Mouse (Mus musculus) testis, adult 2 months (tissue): ENCODE data around the gene Kyat1. TPM values are rescaled to one million over a fixed set of nuclear protein-coding genes. Genes with fewer than 3 reads are reported as not detected.
A peak's percentile ranks its signal among the peaks of the same experiment; 100 is the strongest.
"Not testable (repeated sequence)": the region's sequence is repeated elsewhere in the genome, so short reads cannot be mapped to it uniquely, and the experiment has no call there.

Experiments
- H3K27ac ChIP-seq: fragments of 200-500 bp; 2 replicates; pipeline ENCODE4 v1.5.1; 2012; ENCODE audit warnings: low read depth, low read length; ENCODE audit not compliant: control insufficient read depth, insufficient read depth
- H3K27me3 ChIP-seq: fragments of 200-500 bp; 2 replicates; pipeline ENCODE4 v1.6.1; 2012; ENCODE audit warnings: mild to moderate bottlenecking, low read length, moderate library complexity; ENCODE audit not compliant: control insufficient read depth, insufficient read depth
- H3K36me3 ChIP-seq: fragments of 200-500 bp; 2 replicates; pipeline ENCODE4 v1.6.1; 2012; ENCODE audit warnings: mild to moderate bottlenecking, low read length; ENCODE audit not compliant: control insufficient read depth, insufficient read depth
- H3K4me1 ChIP-seq: fragments of 200-500 bp; 2 replicates; pipeline ENCODE4 v1.6.1; 2012; ENCODE audit warnings: low read length; ENCODE audit not compliant: control insufficient read depth, insufficient read depth
- H3K4me3 ChIP-seq: fragments of 200-500 bp; 2 replicates; pipeline ENCODE4 v1.5.1; 2012; ENCODE audit warnings: low read depth, mild to moderate bottlenecking, low read length, moderate library complexity, mixed read lengths; ENCODE audit not compliant: control insufficient read depth
- CTCF ChIP-seq: fragments of 200-500 bp; IDR thresholded peaks from 2 replicates; pipeline ENCODE4 v1.5.1; 2012; ENCODE audit warnings: low read depth, mild to moderate bottlenecking, inconsistent platforms, low read length, moderate library complexity; ENCODE audit not compliant: control insufficient read depth, insufficient read depth, insufficient replicate concordance
- POLR2A ChIP-seq: fragments of 200-500 bp; IDR thresholded peaks from 2 replicates; pipeline ENCODE4 v1.6.1; 2012; ENCODE audit warnings: low read depth, mild to moderate bottlenecking, inconsistent platforms, low read length, moderate library complexity; ENCODE audit not compliant: control insufficient read depth
- polyA plus RNA-seq: library from polyadenylated mRNA; depleted of rRNA; stranded (reverse); fragments of >200 nt; gene quantifications from 2 replicates; pipeline ENCODE4 v1.2.3, GENCODE M21; 2012

The Kyat1 gene
- polyA plus RNA-seq, 1 experiment: 16.0 TPM

DNA sequence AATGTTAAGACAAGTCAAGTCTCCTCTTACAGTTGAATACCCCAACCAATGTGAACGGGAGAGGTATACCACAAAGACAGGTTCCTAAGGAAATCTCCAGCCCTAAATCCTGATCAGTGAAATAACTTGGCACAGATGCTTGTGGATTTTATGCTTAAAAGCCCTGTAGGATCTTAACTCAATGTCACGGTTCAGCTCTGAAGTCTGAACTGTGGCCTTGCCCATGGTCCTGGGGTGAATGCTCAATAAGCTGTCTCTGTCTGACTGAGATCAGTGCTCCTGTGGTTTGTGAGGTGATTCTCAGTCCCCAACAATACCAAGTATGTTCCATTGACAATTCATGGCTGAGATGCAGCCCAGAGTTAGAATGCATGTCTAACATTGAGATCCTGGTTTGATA, 23.2 kb downstream of the Kyat1 start:
- H3K36me3 ChIP-seq: no peaks in the 10 kb centered on the region
- H3K27ac ChIP-seq: no peak overlapping the region
- no peak overlapping the region for H3K4me3 ChIP-seq
- H3K4me1 ChIP-seq: peaks cover 4% of the 10 kb centered on the region
- H3K27me3 ChIP-seq: no peaks in the 10 kb centered on the region
- TF ChIP-seq CTCF (no peak), POLR2A (no peak)

DNA sequence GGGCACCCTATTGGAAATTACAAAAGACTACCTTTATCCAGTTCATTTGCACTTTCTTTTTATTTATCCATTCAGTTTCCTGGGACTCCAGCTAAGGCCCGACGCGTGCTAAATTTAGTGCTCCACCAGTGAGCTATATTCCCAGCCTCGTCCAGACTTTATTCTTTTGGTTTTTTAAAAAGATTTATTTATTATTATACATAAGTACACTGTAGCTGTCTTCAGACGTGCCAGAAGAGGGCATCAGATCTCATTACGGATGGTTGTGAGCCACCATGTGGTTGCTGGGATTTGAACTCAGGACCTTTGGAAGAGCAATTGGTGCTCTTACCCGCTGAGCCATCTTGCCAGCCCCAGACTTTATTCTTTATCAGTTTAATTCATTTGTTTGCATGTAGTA, 26.9 kb downstream of the Kyat1 start:
- H3K27me3 ChIP-seq, H3K36me3 ChIP-seq, H3K27ac ChIP-seq: not testable (repeated sequence)
- peaks cover 11% of the 10 kb centered on the region for H3K4me1 ChIP-seq
- H3K4me3 ChIP-seq: peak overlapping the region; percentile 100

DNA sequence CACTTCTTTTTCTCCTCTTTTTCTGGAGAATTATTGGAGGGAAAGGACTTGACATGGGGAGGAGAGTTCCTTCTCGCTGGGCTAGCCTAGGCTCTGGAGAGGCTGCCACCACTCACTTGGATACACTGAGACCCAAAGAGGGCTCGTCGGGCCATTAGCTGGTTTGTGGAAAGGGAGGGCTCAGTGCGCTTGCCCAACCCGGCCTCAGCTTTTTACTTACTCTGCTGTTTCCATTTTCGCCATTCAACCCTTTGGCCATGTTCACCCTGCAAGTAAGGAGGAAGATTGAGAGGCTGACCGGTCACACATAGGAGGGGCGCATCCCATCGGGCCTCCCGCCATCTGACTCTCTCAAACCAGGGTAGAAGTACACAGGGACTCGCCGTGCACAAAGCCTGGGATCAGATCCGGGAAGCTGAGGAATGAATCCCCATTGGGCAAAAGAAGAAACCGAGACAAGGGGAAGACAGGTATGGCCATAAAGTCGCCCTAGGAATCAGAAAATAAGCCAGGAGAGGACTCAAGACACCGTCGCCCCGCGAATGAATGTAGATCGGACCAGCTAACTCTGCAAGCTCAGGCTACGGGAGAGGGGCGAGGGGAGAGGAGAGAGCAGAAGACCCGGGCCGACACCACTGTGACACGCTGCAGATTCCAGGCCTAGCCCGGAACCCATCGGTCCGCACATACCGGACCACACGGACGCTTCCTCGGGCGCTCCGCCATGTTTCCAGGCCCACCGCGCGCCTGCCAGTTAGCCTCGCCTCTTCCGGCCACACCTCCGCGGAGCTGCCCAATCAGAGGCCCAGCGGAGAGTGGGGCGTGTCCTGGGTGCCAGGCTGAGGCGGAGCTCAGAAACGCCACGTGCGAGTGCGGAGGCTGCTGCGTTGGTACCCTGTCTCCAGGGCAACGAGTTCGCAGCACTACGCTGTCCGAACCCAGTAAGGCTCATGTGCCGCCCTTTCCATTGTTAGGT, 27.7 kb downstream of the Kyat1 start, which contains the start of gene Spout1:
Spout1 (minus strand) TSS at position 760 of the 976 bp plus-strand sequence.
- H3K4me3 ChIP-seq: peak within 1 kb of the TSS; percentile 100
- H3K27ac ChIP-seq: peak within 1 kb of the TSS; percentile 93
- H3K27me3 ChIP-seq: no peaks in the 10 kb centered on the region
- peaks cover 2% of the 10 kb centered on the region for H3K36me3 ChIP-seq
- H3K4me1 ChIP-seq: peaks cover 11% of the 10 kb centered on the region
- TF ChIP-seq CTCF (no peak), POLR2A (peak; percentile 87; the same call in 1 of the 2 replicates)

DNA sequence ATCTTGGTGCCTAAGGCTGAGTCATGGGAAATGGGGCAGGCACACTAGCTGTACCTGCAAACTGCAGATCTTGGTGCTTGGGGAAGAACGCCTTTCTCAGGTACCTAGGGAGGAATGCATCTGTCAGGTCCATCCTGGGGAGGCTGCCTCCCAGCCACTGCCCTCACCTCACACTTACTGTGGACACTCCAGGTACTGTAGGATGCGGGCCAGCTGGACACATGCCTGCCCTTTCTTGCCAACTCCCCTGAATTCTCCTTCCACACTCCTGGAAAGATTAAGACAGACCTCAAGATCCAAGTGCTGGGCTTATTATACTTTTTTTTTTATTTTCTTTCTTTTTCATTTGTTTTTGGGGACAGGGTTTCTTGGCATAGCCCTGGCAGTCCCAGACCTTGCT, 29.1 kb downstream of the Kyat1 start:
- no peak for TF ChIP-seq POLR2A
- TF ChIP-seq CTCF: no peak
- H3K27ac ChIP-seq: no peak overlapping the region
- peaks cover 19% of the 10 kb centered on the region for H3K4me1 ChIP-seq
- peak overlapping the region; percentile 31 for H3K4me3 ChIP-seq
- H3K36me3 ChIP-seq: peaks cover 2% of the 10 kb centered on the region
- no peaks in the 10 kb centered on the region for H3K27me3 ChIP-seq

DNA sequence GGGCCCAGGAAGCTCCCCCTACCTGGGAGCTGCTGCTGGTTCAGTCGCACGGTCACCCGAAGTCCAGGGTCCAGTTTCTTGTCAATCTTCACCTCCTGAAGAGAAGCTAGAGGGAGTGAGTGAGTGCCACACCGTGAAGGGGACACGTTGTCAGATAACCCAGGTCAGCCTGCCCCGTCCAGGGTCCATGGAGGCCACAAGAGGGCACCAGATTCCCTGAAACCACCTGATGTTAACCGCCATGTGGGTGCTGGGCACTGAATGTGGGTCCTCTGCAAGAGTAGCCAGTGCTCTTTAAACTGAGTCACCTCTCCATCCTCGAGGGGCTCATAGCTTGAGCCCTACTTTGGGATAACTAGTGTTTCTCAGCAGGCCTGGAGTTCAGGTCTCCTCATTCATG, 29.8 kb downstream of the Kyat1 start:
- Histone ChIP-seq H3K4me1 (peaks cover 25% of the 10 kb centered on the region), H3K4me3 (peak overlapping the region; percentile 31; the same call in 1 of the 2 replicates), H3K27me3 (no peaks in the 10 kb centered on the region), H3K36me3 (peaks cover 2% of the 10 kb centered on the region), H3K27ac (no peak overlapping the region)
- TF ChIP-seq POLR2A: no peak
- peak; percentile 16; the same call in 1 of the 2 replicates for TF ChIP-seq CTCF

DNA sequence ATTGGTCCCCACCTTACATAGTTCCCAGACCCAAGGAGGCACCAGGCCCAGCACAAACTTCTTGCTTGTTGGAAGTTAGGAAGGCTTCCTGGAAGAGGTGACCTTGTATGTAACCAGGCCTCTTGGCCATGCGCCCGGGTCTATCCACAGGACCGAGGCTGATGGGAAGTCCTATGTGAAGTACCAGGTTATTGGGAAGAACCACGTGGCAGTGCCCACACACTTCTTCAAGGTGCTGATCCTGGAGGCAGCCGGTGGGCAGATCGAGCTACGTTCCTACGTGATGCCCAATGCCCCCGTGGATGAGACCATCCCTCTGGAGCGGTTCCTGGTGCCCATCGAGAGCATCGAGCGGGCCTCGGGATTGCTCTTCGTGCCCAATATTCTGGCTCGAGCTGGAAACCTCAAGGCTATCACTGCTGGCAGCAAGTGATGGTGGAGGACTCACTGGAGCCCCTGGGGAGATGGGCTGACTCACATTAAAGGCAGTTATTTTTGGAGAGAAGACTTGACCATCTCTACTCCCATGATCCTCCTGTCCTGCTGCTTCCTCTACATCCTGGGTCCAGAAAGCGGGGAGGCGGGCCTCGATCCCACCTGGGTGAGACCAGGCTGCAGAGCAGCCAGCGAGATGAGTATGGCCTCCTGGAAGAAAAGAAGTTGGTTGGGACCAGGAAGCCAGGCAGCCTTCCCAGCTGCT, 32.0 kb downstream of the Kyat1 start:
- peaks cover 2% of the 10 kb centered on the region for H3K36me3 ChIP-seq

DNA sequence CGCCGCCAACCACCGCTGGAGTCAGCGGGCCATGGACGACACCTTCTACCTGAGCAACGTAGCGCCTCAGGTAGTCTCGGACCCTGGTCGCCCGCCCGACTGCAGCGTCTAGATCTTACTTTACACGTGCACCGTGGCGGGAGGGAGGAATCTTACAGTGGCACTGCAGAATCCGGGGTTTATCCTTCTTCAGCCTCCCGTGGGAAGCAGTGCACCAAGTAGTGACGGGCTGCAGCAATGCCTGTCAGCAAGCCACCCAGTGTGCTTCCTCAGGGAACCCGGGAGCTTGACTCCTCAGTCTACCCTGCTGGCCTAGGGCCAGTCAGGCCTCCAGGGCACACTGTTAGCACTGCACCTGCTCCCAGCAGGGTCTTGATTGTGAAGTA, 33.7 kb downstream of the Kyat1 start:
- peaks cover 18% of the 10 kb centered on the region for H3K4me1 ChIP-seq
- peak overlapping the region; percentile 73 for H3K4me3 ChIP-seq
- H3K27ac ChIP-seq: peak overlapping the region; percentile 37
- no peaks in the 10 kb centered on the region for H3K27me3 ChIP-seq
- TF ChIP-seq POLR2A (no peak), CTCF (peak; percentile 7; the same call in 1 of the 2 replicates)
- peaks cover 2% of the 10 kb centered on the region for H3K36me3 ChIP-seq

More for the DNA sequence above, 32.0 kb downstream of the Kyat1 start:
- peaks cover 25% of the 10 kb centered on the region for H3K4me1 ChIP-seq
- no peak overlapping the region for H3K27ac ChIP-seq
- no peaks in the 10 kb centered on the region for H3K27me3 ChIP-seq
- no peak for TF ChIP-seq POLR2A
- TF ChIP-seq CTCF: no peak
- no peak overlapping the region for H3K4me3 ChIP-seq
